Mouse (Mus musculus) gastrocnemius, postnatal 10 days (tissue): Measurements from ENCODE around the gene Prr23a1. TPM values are rescaled to one million over a fixed set of nuclear protein-coding genes. Genes with fewer than 3 reads are reported as not detected.
A peak's percentile ranks its signal among the peaks of the same experiment; 100 is the strongest.

Experiments used
- DNase-seq: peaks from one replicate; pipeline ENCODE4 v3.0.0; 2021; ENCODE audit warnings: mixed read lengths
- long read RNA-seq, 2 experiments: library from polyadenylated mRNA; stranded (forward); transcript quantifications; one replicate each; pipeline ENCODE4 v2.0.0; 2021
- total RNA-seq, 2 experiments: library from RNA; stranded (reverse); gene quantifications; 2 replicates each; pipeline ENCODE4 v1.2.3; 2021

Gene Prr23a1
- not detected for total RNA-seq
- long read RNA-seq, experiment 1, result 0 reads
- long read RNA-seq, experiment 2, result 0 reads

GRCm38 (mm10) chr9:98842117-98842516 lies at the start of gene Prr23a1:
Gene Prr23a1, plus strand, starts transcription at chr9:98842503.
- no peak for DNase-seq

GRCm38 (mm10) chr9:98799021-98799420 lies 43.3 kb upstream of the Prr23a1 start:
- no peak for DNase-seq

- no peak for DNase-seq
These were observed 38.3 kb upstream of the Prr23a1 start for GRCm38 (mm10) chr9:98803971-98804370.

GRCm38 (mm10) chr9:98805511-98805910 lies 36.8 kb upstream of the Prr23a1 start:
- DNase-seq, result no peak

- DNase-seq, result no peak
These were observed 36.4 kb upstream of the Prr23a1 start for GRCm38 (mm10) chr9:98805934-98806333.

- DNase-seq, result no peak
These were observed 34.7 kb upstream of the Prr23a1 start for GRCm38 (mm10) chr9:98807631-98808030.

- DNase-seq, result peak; percentile 34
These were observed 32.8 kb upstream of the Prr23a1 start for GRCm38 (mm10) chr9:98809526-98809925.

GRCm38 (mm10) chr9:98816066-98816465 lies 26.2 kb upstream of the Prr23a1 start:
- DNase-seq, result no peak

- no peak for DNase-seq
These were observed 24.7 kb upstream of the Prr23a1 start for GRCm38 (mm10) chr9:98817592-98817991.

- no peak for DNase-seq
These were observed 23.3 kb upstream of the Prr23a1 start for GRCm38 (mm10) chr9:98818971-98819370.

GRCm38 (mm10) chr9:98819481-98819880 lies 22.8 kb upstream of the Prr23a1 start:
- no peak for DNase-seq

GRCm38 (mm10) chr9:98820461-98820860 lies 21.8 kb upstream of the Prr23a1 start:
- DNase-seq, result no peak

- no peak for DNase-seq
These were observed 21.2 kb upstream of the Prr23a1 start for GRCm38 (mm10) chr9:98821067-98821466.

GRCm38 (mm10) chr9:98823805-98824204 lies 18.5 kb upstream of the Prr23a1 start:
- DNase-seq, result no peak

- no peak for DNase-seq
These were observed 12.8 kb upstream of the Prr23a1 start for GRCm38 (mm10) chr9:98829508-98829907.

GRCm38 (mm10) chr9:98837537-98838074 lies 4.7 kb upstream of the Prr23a1 start:
- DNase-seq, result no peak

GRCm38 (mm10) chr9:98856210-98856609 lies 13.9 kb downstream of the Prr23a1 start, which contains the start of gene Prr23a2:
Gene Prr23a2, plus strand, starts transcription at chr9:98856494.
- no peak for DNase-seq

- no peak for DNase-seq
These were observed 21.2 kb downstream of the Prr23a1 start for GRCm38 (mm10) chr9:98863463-98863862.

GRCm38 (mm10) chr9:98864571-98864970 lies 22.3 kb downstream of the Prr23a1 start, which contains the start of gene Prr23a3:
Gene Prr23a3, plus strand, starts transcription at chr9:98864767.
- DNase-seq, result no peak

Other genes starting within 250 kb of the Prr23a1 start
- gene Mrps22, start 240.8 kb upstream of the Prr23a1 start, total RNA-seq, result 10 to 100 TPM; 29.9 to 33.9 TPM
- gene Prr23a2, start 14.0 kb downstream of the Prr23a1 start, total RNA-seq, result not detected
- not detected for gene Prr23a3, start 22.3 kb downstream of the Prr23a1 start, total RNA-seq
- not detected for gene 7420426K07Rik, start 60.6 kb downstream of the Prr23a1 start, total RNA-seq
- not detected for gene Foxl2, start 112.8 kb downstream of the Prr23a1 start, total RNA-seq
- 1 to 10 TPM; 5.6 to 6.2 TPM for gene Faim, start 143.9 kb downstream of the Prr23a1 start, total RNA-seq
- gene Gm1123, start 193.2 kb downstream of the Prr23a1 start, total RNA-seq, result not detected